8 mouse cellular contexts compared by ENCODE assay signal in genomic region chr2:60879141-60879818, GRCm38 (mm10).
DNase-seq lines count a peak whose midpoint lies in the region; ATAC-seq lines count a peak whose summit lies in the region.

No protein-coding gene starts in this region.

- H3K36me3 ChIP-seq in lung, embryonic 16.5 days (ENCODE audit: control insufficient read depth, insufficient read depth, low read length): no peaks in the 10 kb centered on the region
- 0 out of 2 replicates have a peak, but pooled peaks cover 3% of the 10 kb centered on the region for H3K36me3 ChIP-seq in embryonic facial prominence, embryonic 14.5 days (ENCODE audit: control insufficient read depth, insufficient read depth, low read length)
- no peaks in the 10 kb centered on the region for H3K36me3 ChIP-seq in limb, embryonic 15.5 days
- H3K36me3 ChIP-seq in stomach, embryonic 15.5 days: no peaks in the 10 kb centered on the region

- ATAC-seq in lung, embryonic 16.5 days (ENCODE audit: low read depth): no peak
- no peak for ATAC-seq in embryonic facial prominence, embryonic 14.5 days (ENCODE audit: low read depth)
- ATAC-seq in limb, embryonic 15.5 days (ENCODE audit: insufficient number of reproducible peaks, low FRiP score, low TSS enrichment, low read depth): no peak
- no peak for ATAC-seq in stomach, embryonic 15.5 days (ENCODE audit: insufficient read depth, low FRiP score, low read depth)

- H3K27ac ChIP-seq in lung, embryonic 16.5 days (ENCODE audit: low read length): no peak overlapping the region
- no peak overlapping the region; the same call in 1 of the 2 replicates for H3K27ac ChIP-seq in embryonic facial prominence, embryonic 14.5 days (replicated peaks; ENCODE audit: low read depth, low read length)
- H3K27ac ChIP-seq in limb, embryonic 15.5 days: no peak overlapping the region
- H3K27ac ChIP-seq in stomach, embryonic 15.5 days: peak overlapping the region; percentile 94; the same call in 1 of the 2 replicates

- H3K27me3 ChIP-seq in lung, embryonic 16.5 days (ENCODE audit: control insufficient read depth, insufficient read depth, low read depth, low read length): no peaks in the 10 kb centered on the region
- no peaks in the 10 kb centered on the region for H3K27me3 ChIP-seq in embryonic facial prominence, embryonic 14.5 days (replicated peaks; ENCODE audit: control insufficient read depth, insufficient read depth, low read length)
- no peaks in the 10 kb centered on the region for H3K27me3 ChIP-seq in limb, embryonic 15.5 days
- no peaks in the 10 kb centered on the region for H3K27me3 ChIP-seq in stomach, embryonic 15.5 days (replicated peaks)

- intact Hi-C loops in left cerebral cortex, postnatal 14 days (cut with DNase I): no loop called here

- peak overlapping the region; percentile 17 for H3K9ac ChIP-seq in lung, embryonic 16.5 days (ENCODE audit: low read length)
- H3K9ac ChIP-seq in embryonic facial prominence, embryonic 14.5 days (ENCODE audit: low read depth, low read length): peak overlapping the region; percentile 96
- no peak overlapping the region for H3K9ac ChIP-seq in limb, embryonic 15.5 days
- no peak overlapping the region for H3K9ac ChIP-seq in stomach, embryonic 15.5 days

- peaks cover 67% of the 10 kb centered on the region for H3K4me1 ChIP-seq in lung, embryonic 16.5 days (replicated peaks; ENCODE audit: control insufficient read depth, insufficient read depth, low read length)
- peaks cover 52% of the 10 kb centered on the region for H3K4me1 ChIP-seq in embryonic facial prominence, embryonic 14.5 days (ENCODE audit: control insufficient read depth, insufficient read depth, low read length)
- H3K4me1 ChIP-seq in limb, embryonic 15.5 days: peaks cover 51% of the 10 kb centered on the region
- H3K4me1 ChIP-seq in stomach, embryonic 15.5 days: peaks cover 42% of the 10 kb centered on the region

- 53% methylated on average over 5 of the region's 5 CpGs for WGBS in lung, embryonic 16.5 days
- 51% methylated on average over 5 of the region's 5 CpGs for WGBS in embryonic facial prominence, embryonic 14.5 days
- WGBS in limb, embryonic 15.5 days: 51% methylated on average over 5 of the region's 5 CpGs
- 60% methylated on average over 5 of the region's 5 CpGs for WGBS in stomach, embryonic 15.5 days

- DNase-seq in lung, postnatal 14 days: no peak
- DNase-seq in embryonic facial prominence, embryonic 14.5 days (ENCODE audit: low spot score): no peak
- no peak for DNase-seq in ovary, postnatal 36 days (ENCODE audit: low spot score)
- no peak for DNase-seq in thymus, postnatal 36 days
- no peak for DNase-seq in left cerebral cortex, postnatal 14 days (ENCODE audit: low spot score in 2 of 2)

- H3K9me3 ChIP-seq in lung, embryonic 16.5 days (ENCODE audit: control insufficient read depth, low read length): no peaks in the 10 kb centered on the region
- no peaks in the 10 kb centered on the region for H3K9me3 ChIP-seq in embryonic facial prominence, embryonic 14.5 days (ENCODE audit: control insufficient read depth, low read length)
- H3K9me3 ChIP-seq in limb, embryonic 15.5 days: no peaks in the 10 kb centered on the region
- H3K9me3 ChIP-seq in stomach, embryonic 15.5 days: no peaks in the 10 kb centered on the region

- H3K4me3 ChIP-seq in lung, embryonic 16.5 days (ENCODE audit: low read length): peak overlapping the region; percentile 100
- H3K4me3 ChIP-seq in embryonic facial prominence, embryonic 14.5 days (ENCODE audit: low read depth, low read length): peak overlapping the region; percentile 84
- H3K4me3 ChIP-seq in limb, embryonic 15.5 days: peak overlapping the region; percentile 82
- H3K4me3 ChIP-seq in stomach, embryonic 15.5 days (replicated peaks): peak overlapping the region; percentile 86

- H3K4me2 ChIP-seq in lung, embryonic 16.5 days (ENCODE audit: low read depth, low read length): peak overlapping the region; percentile 83
- peak overlapping the region; percentile 77 for H3K4me2 ChIP-seq in embryonic facial prominence, embryonic 14.5 days (ENCODE audit: low read depth, low read length)
- peak overlapping the region; percentile 74 for H3K4me2 ChIP-seq in limb, embryonic 15.5 days
- H3K4me2 ChIP-seq in stomach, embryonic 15.5 days: peak overlapping the region; percentile 85

Comparison
In these comparisons a context has a peak if more than half of its experiments do, and no peak if none do; other contexts are left out.
1. H3K9ac ChIP-seq: peak in lung, embryonic 16.5 days (single experiment) and embryonic facial prominence, embryonic 14.5 days (single experiment); none in limb, embryonic 15.5 days (single experiment) and stomach, embryonic 15.5 days (single experiment).
2. Peak in every context shown above with its lines, with median percentiles within 50 percentile points of each other: H3K4me2 ChIP-seq and H3K4me3 ChIP-seq.